Mouse (Mus musculus) liver, postnatal 0 days (tissue): Measurements from ENCODE around the gene Gm5294.

ENCODE experiments used
- CTCF ChIP-seq: sonication (generic); IDR thresholded peaks from 2 replicates; pipeline ENCODE4 v1.5.1; 2016; ENCODE audit warnings: antibody characterized with exemption, low read depth
- EP300 ChIP-seq: IDR thresholded peaks from 2 replicates; pipeline ENCODE4 v1.6.1; 2016; ENCODE audit warnings: antibody characterized with exemption, low read depth, mild to moderate bottlenecking

DNA sequence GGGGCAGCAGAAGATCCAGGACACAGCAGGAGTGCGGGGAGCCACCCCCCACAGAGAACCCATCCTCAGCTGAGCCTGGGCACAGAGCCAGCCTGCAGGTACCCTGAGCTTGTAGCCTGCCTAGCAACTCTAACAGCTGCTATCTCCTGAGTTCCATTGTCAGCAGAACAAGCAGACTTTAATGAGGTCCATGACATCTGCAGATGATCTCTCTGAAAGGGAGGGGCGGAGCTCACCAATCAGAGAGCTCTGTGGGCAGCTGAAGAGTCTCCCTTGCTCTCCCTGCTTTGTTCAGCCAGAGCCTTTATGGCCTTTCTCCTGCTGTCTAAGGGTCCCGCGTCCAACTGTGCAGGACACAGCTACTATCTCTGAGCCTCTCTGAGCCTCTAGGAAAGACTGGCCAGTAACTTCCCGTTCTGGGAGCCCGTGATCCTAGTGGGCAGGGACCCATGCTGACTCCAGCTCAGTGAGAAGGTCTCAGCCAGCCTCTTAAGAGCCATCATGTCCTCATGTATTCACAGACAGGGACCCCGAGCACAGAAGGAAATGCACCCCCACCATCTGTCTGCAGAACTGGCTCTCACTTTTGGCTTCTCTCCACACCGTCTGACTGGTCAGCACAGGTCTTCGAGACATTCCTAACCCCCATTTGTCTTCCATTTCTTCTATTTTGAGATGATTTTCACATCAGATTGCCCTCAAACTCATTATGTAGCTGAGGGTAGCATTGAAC is 41.0 kb upstream of the Gm5294 start:
- TF ChIP-seq CTCF: no peak
- TF ChIP-seq EP300: no peak
